Mouse (Mus musculus): ENCODE measurements around the gene Pde4c. TPM values are rescaled to one million over a fixed set of nuclear protein-coding genes. Genes with fewer than 3 reads are reported as not detected.
A peak's percentile ranks its signal among the peaks of the same experiment; 100 is the strongest.

Gene Pde4c
- total RNA-seq, 1 experiment from 2014 or later: 0.10 TPM

DNA sequence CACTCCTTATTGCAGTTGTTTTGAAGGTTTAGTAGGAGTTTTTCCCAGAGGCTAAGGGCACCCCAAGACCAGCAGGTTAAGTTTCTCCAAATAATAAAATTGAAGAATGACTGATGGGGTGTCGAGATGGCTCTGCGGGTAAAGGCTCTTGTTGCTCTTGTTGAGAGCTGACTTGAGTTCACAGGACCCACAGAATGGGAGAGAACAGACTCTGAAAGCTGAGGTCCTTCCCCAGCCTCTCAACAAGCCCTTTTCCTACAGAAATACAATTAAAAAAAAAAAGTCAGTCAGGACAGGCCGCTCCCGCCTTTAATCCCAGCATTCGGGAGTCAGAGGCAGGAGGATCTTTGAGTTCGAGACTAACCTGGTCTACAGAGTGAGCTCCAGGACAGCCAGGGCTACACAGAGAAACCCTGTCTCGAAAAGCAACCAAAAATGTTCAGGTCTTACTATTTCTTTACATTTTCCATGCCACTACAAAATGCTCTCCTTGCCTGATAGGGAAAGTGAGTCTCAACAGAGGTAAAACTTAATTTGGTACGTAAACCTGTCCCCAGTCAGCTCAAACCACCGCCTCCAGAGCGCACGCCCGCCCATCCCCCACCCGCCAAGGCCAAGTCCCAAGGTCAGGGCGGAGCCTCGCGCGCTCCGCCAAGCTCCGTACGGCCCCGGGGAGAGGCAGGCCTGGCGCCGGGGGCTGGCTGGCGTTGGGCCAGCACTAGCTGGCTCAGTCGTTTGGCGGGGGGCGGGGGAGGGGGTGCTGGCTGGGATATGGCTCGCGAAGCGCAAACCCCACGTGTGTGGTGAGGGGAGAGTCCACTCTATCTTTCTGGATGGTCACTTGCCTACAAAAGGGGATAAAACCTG lies 27.3 kb upstream of the Pde4c start:
- ATAC-seq (replicated peaks; ENCODE audit: insufficient number of reproducible peaks, low FRiP score, low TSS enrichment, poor library complexity, severe bottlenecking): no peak

DNA sequence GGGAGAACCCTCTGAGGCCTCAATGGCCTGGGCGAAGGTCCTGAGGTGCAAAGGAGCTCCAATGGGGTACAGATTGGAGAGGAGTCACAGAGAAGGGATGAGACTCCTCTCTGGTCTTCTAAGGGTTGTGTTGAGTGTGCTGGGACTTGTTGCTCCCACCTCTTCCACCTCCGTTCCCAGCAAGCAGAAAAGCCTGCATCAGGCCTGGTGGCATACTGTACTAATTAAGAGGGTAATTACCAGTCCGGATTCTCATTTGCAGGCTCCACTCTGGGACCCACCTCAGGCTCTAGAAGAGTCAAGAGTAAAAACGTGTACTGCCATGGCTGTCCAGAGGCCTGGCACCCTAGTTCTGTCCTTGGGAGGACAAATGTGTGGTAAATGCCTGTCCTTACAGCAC lies 26.6 kb upstream of the Pde4c start:
- no peak for ATAC-seq (replicated peaks; ENCODE audit: insufficient number of reproducible peaks, low FRiP score, low TSS enrichment, poor library complexity, severe bottlenecking)

GRCm38 (mm10) chr8:70697366-70698250 lies 25.9 kb upstream of the Pde4c start:
- no peak for ATAC-seq (replicated peaks; ENCODE audit: insufficient number of reproducible peaks, low FRiP score, low TSS enrichment, poor library complexity, severe bottlenecking)

GRCm38 (mm10) chr8:70698310-70699109 lies 25.0 kb upstream of the Pde4c start, which contains the start of gene Jund:
Gene Jund, plus strand, starts transcription at chr8:70698949.
- ATAC-seq (replicated peaks; ENCODE audit: insufficient number of reproducible peaks, low FRiP score, low TSS enrichment, poor library complexity, severe bottlenecking): peak; percentile 74

- no peak for ATAC-seq (replicated peaks; ENCODE audit: insufficient number of reproducible peaks, low FRiP score, low TSS enrichment, poor library complexity, severe bottlenecking)
Observed at GRCm38 (mm10) chr8:70699116-70699833, 24.2 kb upstream of the Pde4c start.

- ATAC-seq (replicated peaks; ENCODE audit: insufficient number of reproducible peaks, low FRiP score, low TSS enrichment, poor library complexity, severe bottlenecking): no peak
Observed at GRCm38 (mm10) chr8:70699834-70700554, 23.5 kb upstream of the Pde4c start.

DNA sequence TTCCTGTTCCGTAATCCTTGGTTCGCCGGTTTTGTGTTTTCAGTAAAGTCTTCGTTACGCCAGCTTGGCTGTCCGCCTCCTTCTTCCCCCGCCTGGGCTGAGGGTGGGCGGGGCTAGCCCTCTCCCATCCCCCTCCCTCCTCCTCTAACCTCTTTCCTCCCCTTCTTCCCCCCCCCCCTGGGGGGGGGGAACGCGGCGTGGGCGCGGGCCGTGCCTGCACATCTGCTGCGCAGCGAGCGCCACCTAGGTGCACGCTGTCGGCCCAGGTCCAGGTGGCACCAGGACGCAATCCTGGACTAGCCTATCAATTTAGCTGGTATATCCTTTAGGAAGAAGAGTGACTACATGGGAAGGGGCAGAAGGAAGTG lies 23.0 kb upstream of the Pde4c start:
- ATAC-seq (replicated peaks; ENCODE audit: insufficient number of reproducible peaks, low FRiP score, low TSS enrichment, poor library complexity, severe bottlenecking): 0 out of 2 replicates have a peak, but pooled peaks have one; percentile 7

GRCm38 (mm10) chr8:70701048-70701981 lies 22.2 kb upstream of the Pde4c start:
- no peak for ATAC-seq (replicated peaks; ENCODE audit: insufficient number of reproducible peaks, low FRiP score, low TSS enrichment, poor library complexity, severe bottlenecking)

GRCm38 (mm10) chr8:70701982-70702841 lies 21.3 kb upstream of the Pde4c start:
- ATAC-seq (replicated peaks; ENCODE audit: insufficient number of reproducible peaks, low FRiP score, low TSS enrichment, poor library complexity, severe bottlenecking): no peak

DNA sequence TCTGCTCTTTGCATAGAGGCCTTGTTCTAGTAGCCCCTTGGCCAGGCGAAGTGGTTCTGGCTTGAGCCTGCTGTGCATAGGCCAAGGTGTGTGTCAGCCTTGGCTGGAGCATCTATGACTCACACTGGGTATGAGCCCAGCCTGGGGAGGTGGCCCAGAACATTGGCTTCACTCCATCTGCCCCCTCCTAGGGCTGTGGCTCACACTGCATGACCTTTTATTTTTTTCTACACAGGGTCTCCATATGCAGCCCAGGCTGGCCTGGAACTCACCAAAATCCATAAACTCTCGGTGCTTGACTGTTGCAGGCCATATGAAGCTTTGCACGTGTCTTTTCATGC lies 20.7 kb upstream of the Pde4c start:
- ATAC-seq (replicated peaks; ENCODE audit: insufficient number of reproducible peaks, low FRiP score, low TSS enrichment, poor library complexity, severe bottlenecking): no peak

DNA sequence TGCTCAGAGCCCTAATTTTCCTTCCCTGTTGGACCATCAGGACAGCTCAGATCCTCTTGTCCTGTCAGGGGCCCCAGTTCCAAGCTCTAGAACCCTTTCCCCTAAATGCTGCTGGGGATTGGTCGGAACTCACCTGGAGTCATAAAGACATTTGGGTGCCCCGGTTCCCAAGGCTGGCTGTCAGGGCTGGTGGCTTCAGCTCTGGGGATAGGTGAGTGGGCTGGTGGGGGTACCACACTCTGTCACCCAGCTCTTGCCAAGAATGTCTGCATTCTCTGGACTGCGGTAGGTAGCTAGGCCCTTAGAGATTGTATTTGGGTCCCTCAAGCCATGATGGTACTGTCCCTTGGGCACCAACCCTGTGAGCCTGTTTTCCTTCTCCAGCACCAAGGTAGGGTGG lies 20.2 kb upstream of the Pde4c start, which contains the start of gene Iqcn:
Iqcn (plus strand) TSS at position 171 of the 400 bp plus-strand sequence.
- no peak for ATAC-seq (replicated peaks; ENCODE audit: insufficient number of reproducible peaks, low FRiP score, low TSS enrichment, poor library complexity, severe bottlenecking)

DNA sequence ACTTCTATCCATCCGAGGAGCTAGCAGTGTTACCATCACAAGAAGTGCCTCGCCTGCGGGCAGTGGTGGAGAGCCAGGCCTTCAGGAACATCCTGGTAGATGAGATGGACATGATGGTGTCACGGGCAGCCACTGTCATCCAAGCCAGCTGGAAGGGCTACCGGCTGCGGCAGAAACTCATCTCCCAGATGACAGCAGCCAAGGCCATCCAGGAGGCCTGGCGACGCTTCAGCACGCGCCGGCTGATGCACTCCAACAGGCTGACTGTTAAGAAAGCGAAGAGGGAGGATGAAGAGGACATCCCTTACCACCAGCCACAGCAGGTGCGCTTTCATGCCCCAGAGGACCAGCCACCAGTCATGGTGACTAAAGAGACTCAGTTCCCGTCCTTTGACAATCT lies 15.2 kb upstream of the Pde4c start:
- no peak for ATAC-seq (replicated peaks; ENCODE audit: insufficient number of reproducible peaks, low FRiP score, low TSS enrichment, poor library complexity, severe bottlenecking)

- ATAC-seq (replicated peaks; ENCODE audit: insufficient number of reproducible peaks, low FRiP score, low TSS enrichment, poor library complexity, severe bottlenecking): no peak
Observed at GRCm38 (mm10) chr8:70709794-70710193, 13.7 kb upstream of the Pde4c start.

GRCm38 (mm10) chr8:70710296-70710695 lies 13.2 kb upstream of the Pde4c start:
- no peak for ATAC-seq (replicated peaks; ENCODE audit: insufficient number of reproducible peaks, low FRiP score, low TSS enrichment, poor library complexity, severe bottlenecking)

GRCm38 (mm10) chr8:70711041-70711440 lies 12.5 kb upstream of the Pde4c start:
- ATAC-seq (replicated peaks; ENCODE audit: insufficient number of reproducible peaks, low FRiP score, low TSS enrichment, poor library complexity, severe bottlenecking): no peak

- ATAC-seq (replicated peaks; ENCODE audit: insufficient number of reproducible peaks, low FRiP score, low TSS enrichment, poor library complexity, severe bottlenecking): no peak
Observed at GRCm38 (mm10) chr8:70713991-70714390, 9.5 kb upstream of the Pde4c start.

Measured in monocyte, adult 5-6 weeks (primary cell).